8 mouse cellular contexts compared by ENCODE assay signal in genomic region chr9:114380881-114381733, GRCm38 (mm10). TPM values are rescaled to one million over a fixed set of nuclear protein-coding genes. Genes with fewer than 3 reads are reported as not detected.
DNase-seq lines count a peak whose midpoint lies in the region; ATAC-seq lines count a peak whose summit lies in the region.
"Had no signal": no experiment of that assay in that cellular context is flagged by ENCODE, and none has a peak within 500 bp of the region (broad histone marks: within the 10 kb centered on the region; RNA-seq: fewer than 3 reads in every experiment).

No protein-coding gene starts in this region.

- no peak overlapping the region for H3K4me2 ChIP-seq in forebrain, embryonic 12.5 days
- H3K4me2 ChIP-seq in kidney, embryonic 15.5 days: no peak overlapping the region

- H3K27me3 ChIP-seq in forebrain, embryonic 12.5 days: no peaks in the 10 kb centered on the region
- H3K27me3 ChIP-seq in kidney, embryonic 15.5 days: no peaks in the 10 kb centered on the region
- H3K27me3 ChIP-seq in midbrain, embryonic 10.5 days (ENCODE audit: low read depth, poor library complexity, severe bottlenecking): no peaks in the 10 kb centered on the region
- H3K27me3 ChIP-seq: megakaryocyte, embryonic 14.5 days had no signal

- no peak overlapping the region for H3K4me3 ChIP-seq in forebrain, embryonic 12.5 days (replicated peaks)
- no peak overlapping the region for H3K4me3 ChIP-seq in kidney, embryonic 15.5 days (replicated peaks)
- H3K4me3 ChIP-seq in midbrain, embryonic 10.5 days: no peak overlapping the region
- H3K4me3 ChIP-seq: megakaryocyte, embryonic 14.5 days had no signal

- peak; percentile 78 for ATAC-seq in forebrain, embryonic 12.5 days (ENCODE audit: low FRiP score)
- ATAC-seq in kidney, embryonic 15.5 days (replicated peaks; ENCODE audit: low FRiP score): peak; percentile 40; the same call in 1 of the 2 replicates

- WGBS in forebrain, embryonic 12.5 days: 71% methylated on average over 17 of the region's 17 CpGs
- 69% methylated on average over 17 of the region's 17 CpGs for WGBS in kidney, embryonic 15.5 days
- WGBS in midbrain, embryonic 10.5 days: 73% methylated on average over 17 of the region's 17 CpGs

- H3K9me3 ChIP-seq in forebrain, embryonic 12.5 days: no peaks in the 10 kb centered on the region
- no peaks in the 10 kb centered on the region for H3K9me3 ChIP-seq in kidney, embryonic 15.5 days (replicated peaks)
- H3K9me3 ChIP-seq in midbrain, embryonic 10.5 days (replicated peaks): no peaks in the 10 kb centered on the region
- H3K9me3 ChIP-seq: megakaryocyte, embryonic 14.5 days had no signal

- peak; percentile 35 for DNase-seq in ovary, postnatal 36 days (ENCODE audit: low spot score)
- DNase-seq in ovary, adult 18-20 months (ENCODE audit: low spot score): no peak
- peak; percentile 73 for DNase-seq in ZHBTc4 (ENCODE audit: low read depth, low spot score)
- DNase-seq in midbrain, embryonic 10.5 days (ENCODE audit: low spot score): peak; percentile 41
- DNase-seq in urinary bladder, postnatal 10 days (ENCODE audit: low spot score): no peak

- H3K36me3 ChIP-seq in forebrain, embryonic 12.5 days (replicated peaks): no peaks in the 10 kb centered on the region
- peaks cover 85% of the 10 kb centered on the region for H3K36me3 ChIP-seq in kidney, embryonic 15.5 days
- 0 out of 2 replicates have a peak, but pooled peaks cover 7% of the 10 kb centered on the region for H3K36me3 ChIP-seq in midbrain, embryonic 10.5 days

- H3K9ac ChIP-seq in forebrain, embryonic 12.5 days: no peak overlapping the region
- no peak overlapping the region for H3K9ac ChIP-seq in kidney, embryonic 15.5 days

- no peak overlapping the region for H3K27ac ChIP-seq in forebrain, embryonic 12.5 days
- no peak overlapping the region for H3K27ac ChIP-seq in kidney, embryonic 15.5 days
- no peak overlapping the region for H3K27ac ChIP-seq in midbrain, embryonic 10.5 days (replicated peaks)

- no peaks in the 10 kb centered on the region for H3K4me1 ChIP-seq in forebrain, embryonic 12.5 days
- H3K4me1 ChIP-seq in kidney, embryonic 15.5 days: no peaks in the 10 kb centered on the region
- no peaks in the 10 kb centered on the region for H3K4me1 ChIP-seq in midbrain, embryonic 10.5 days

RNA-seq across cellular contexts. Expression of gene Crtap, which starts 9.4 kb away (rescaled TPM):
- 28.3 and 36.8 TPM in 2 replicates for polyA plus RNA-seq in forebrain, embryonic 12.5 days (2016; fragmentation: Nextera tagmentation; extraction: Ambion mirVana)
- 128 and 138 TPM in 2 replicates for polyA plus RNA-seq in kidney, embryonic 15.5 days (2015; fragmentation: Nextera tagmentation; extraction: Ambion mirVana)
- 35.7 and 38.2 TPM in 2 replicates for polyA plus RNA-seq in midbrain, embryonic 10.5 days (2016; fragmentation: Nextera tagmentation; extraction: Ambion mirVana)

RNA-seq across cellular contexts. Expression of gene Glb1, which starts 19.8 kb away (rescaled TPM):
- 19.9 and 21.4 TPM in 2 replicates for polyA plus RNA-seq in forebrain, embryonic 12.5 days (2016; fragmentation: Nextera tagmentation; extraction: Ambion mirVana)
- polyA plus RNA-seq in kidney, embryonic 15.5 days (2015; fragmentation: Nextera tagmentation; extraction: Ambion mirVana): 54.0 and 58.4 TPM in 2 replicates
- polyA plus RNA-seq in midbrain, embryonic 10.5 days (2016; fragmentation: Nextera tagmentation; extraction: Ambion mirVana): 23.8 and 25.0 TPM in 2 replicates

RNA-seq across cellular contexts. Expression of gene Tmppe, which starts 19.8 kb away (rescaled TPM):
- 8.2 and 8.7 TPM in 2 replicates for polyA plus RNA-seq in forebrain, embryonic 12.5 days (2016; fragmentation: Nextera tagmentation; extraction: Ambion mirVana)
- 11.0 and 12.5 TPM in 2 replicates for polyA plus RNA-seq in kidney, embryonic 15.5 days (2015; fragmentation: Nextera tagmentation; extraction: Ambion mirVana)
- polyA plus RNA-seq in midbrain, embryonic 10.5 days (2016; fragmentation: Nextera tagmentation; extraction: Ambion mirVana): 11.4 and 11.6 TPM in 2 replicates

RNA-seq across cellular contexts. Expression of gene Bcl2a1c, which starts 51.2 kb away (rescaled TPM):
- not detected in 2 replicates for polyA plus RNA-seq in forebrain, embryonic 12.5 days (2016; fragmentation: Nextera tagmentation; extraction: Ambion mirVana)
- polyA plus RNA-seq in kidney, embryonic 15.5 days (2015; fragmentation: Nextera tagmentation; extraction: Ambion mirVana): not detected in 2 replicates
- not detected in 2 replicates for polyA plus RNA-seq in midbrain, embryonic 10.5 days (2016; fragmentation: Nextera tagmentation; extraction: Ambion mirVana)

Comparison
In these comparisons a context has a peak if more than half of its experiments do, and no peak if none do; other contexts are left out.
1. DNase-seq: peak in ovary, postnatal 36 days (single experiment), ZHBTc4 (single experiment) and midbrain, embryonic 10.5 days (single experiment); none in ovary, adult 18-20 months (single experiment) and urinary bladder, postnatal 10 days (single experiment).